Mouse (Mus musculus) frontal cortex, postnatal 10 days (tissue): ENCODE results near the gene Htr2b.

Experiments used
- DNase-seq, 2 experiments: peaks; one replicate each; pipeline ENCODE4 v3.0.0; 2022; ENCODE audit warnings: low spot score in 2 of 2, mixed read lengths in 1 of 2

Gene Htr2b

GRCm38 (mm10) chr1:86094413-86094812, 17.4 kb downstream of the Htr2b start:
- DNase-seq, result no peak

DNA sequence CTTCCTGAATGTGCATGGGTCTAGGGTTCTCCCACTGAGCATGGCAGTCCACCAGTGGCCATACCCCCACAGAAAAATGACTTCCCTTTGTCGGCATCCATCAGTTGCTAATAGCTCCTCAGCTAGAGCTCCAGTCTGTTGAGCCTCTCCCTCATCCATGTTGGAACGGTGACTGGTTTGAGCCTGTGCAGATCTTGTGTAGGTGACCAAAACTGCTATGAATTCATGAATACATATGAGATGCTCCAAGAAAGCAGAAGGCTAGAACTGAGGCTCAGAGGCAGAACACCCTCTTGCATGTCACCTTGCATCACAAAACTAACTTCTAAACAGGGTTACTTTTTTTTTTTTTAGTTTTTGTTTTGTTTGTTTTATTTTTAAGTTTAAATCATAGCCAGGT, 35.2 kb downstream of the Htr2b start:
- no peak for DNase-seq

GRCm38 (mm10) chr1:86064271-86064991, 47.3 kb downstream of the Htr2b start, which contains the start of gene Psmd1:
TSS of gene Psmd1 (plus strand) at chr1:86064387.
- DNase-seq, result peak; percentile 70 to 84

DNA sequence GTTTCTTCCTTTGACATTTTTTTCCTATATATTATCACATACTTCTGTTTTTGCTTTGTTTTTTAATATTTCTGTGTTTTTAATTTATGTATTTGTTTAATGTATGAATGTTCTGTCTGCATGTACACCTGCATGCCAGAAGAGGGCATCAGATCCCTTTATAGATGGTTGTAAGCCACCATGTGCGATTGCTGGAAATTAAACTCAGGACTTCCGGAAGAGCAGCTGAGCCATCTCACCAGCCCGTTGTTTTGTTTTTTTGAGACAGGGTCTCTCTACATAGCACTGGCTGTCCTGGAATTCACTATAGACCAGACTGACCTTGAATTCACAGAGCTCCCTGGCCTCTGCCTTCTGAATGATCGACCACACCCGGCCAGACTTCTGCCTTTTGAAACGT, 49.2 kb downstream of the Htr2b start:
- no peak for DNase-seq

DNA sequence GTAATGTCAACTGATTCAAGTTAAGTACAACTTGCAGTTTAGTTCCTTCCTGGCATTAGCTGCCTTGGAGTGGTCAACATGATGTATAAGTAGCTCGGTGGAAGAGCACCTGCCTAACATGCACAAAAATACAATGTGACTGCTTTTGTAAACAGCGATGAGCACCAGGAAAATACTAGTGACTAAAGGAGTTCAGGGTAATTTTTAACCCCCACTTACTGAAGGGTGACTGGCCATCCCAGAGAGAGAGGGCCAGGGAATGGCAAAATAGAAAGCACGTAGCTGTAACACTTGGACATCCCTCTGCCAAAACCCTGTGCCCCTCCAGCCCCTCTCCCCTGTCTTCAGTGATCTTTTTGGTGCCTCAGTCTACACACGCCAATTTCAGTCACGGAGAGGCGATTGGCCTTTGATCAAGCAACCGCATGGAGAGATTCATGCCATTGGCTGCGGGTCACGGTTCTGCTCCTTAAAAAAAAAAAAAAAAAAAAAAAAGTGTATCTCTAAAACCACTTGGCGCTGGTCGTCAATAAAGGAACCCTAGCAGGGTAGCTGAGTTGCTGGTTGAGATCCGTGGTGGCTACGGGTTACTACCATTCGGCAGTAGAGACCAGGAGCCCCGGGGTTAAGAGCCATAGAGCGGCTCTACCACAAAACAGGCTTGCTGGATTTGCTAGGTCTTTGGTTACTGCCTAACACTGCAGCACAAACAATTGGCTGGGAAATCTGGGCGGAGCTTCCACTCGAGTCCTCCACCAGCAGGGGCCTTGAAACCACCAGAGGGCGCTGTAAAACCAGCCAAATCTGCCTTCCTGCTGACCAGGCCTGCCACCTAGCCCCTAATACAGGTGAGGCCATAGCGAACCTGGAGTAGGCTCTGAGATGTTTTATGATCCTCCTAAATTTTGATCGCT, 52.7 kb downstream of the Htr2b start:
- peak; percentile 80 to 89 for DNase-seq

DNA sequence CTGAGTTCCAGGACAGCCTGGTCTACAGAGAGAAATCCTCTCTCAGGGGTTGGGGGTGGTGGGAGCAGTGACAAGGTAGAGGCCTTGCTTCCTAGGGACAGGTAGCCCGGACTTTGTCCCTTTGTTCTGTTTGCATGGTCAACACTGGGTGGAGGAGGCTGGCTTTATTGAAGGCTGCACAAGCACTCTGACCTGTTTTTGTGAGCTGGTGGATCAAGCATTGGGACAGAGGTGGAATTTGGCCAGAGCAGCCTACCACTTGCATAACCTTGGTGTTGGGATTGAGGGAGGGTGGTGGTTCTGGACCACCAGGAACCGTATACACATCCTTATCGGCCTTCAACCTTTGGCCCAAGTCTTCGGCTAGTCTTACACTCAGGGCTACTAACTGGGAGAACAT, 55.5 kb downstream of the Htr2b start:
- DNase-seq, result no peak

- DNase-seq, result no peak
These were observed 56.8 kb downstream of the Htr2b start for GRCm38 (mm10) chr1:86054943-86055342.

GRCm38 (mm10) chr1:86053198-86053921, 58.4 kb downstream of the Htr2b start:
- peak; percentile 77 to 80 for DNase-seq
